Mouse (Mus musculus): Measurements from ENCODE around the gene Sstr1. TPM values are rescaled to one million over a fixed set of nuclear protein-coding genes. Genes with fewer than 3 reads are reported as not detected.

Sstr1 gene
- total and polyA plus RNA-seq, 2 experiments from 2014 or later = 13.4 to 49.7 TPM

- Histone ChIP-seq H3K27ac (ENCODE audit: low read depth, low read length) (0 out of 2 replicates have a peak overlapping the region, but pooled peaks have one; percentile 1), H3K27me3 (ENCODE audit: insufficient read depth, low read length) (no peaks in the 10 kb centered on the region), H3K36me3 (ENCODE audit: insufficient read depth, low read length) (no peaks in the 10 kb centered on the region), H3K9me3 (ENCODE audit: low read length) (no peaks in the 10 kb centered on the region), H3K4me1 (ENCODE audit: insufficient read depth, low read length) (peaks cover 4% of the 10 kb centered on the region), H3K4me2 (ENCODE audit: low read depth, low read length, poor library complexity, severe bottlenecking) (peak overlapping the region; percentile 92), H3K9ac (replicated peaks; ENCODE audit: low read length, poor library complexity, severe bottlenecking) (peak overlapping the region; percentile 51), H3K4me3 (ENCODE audit: low read depth, low read length) (peak overlapping the region; percentile 68)
- peak; percentile 41 for ATAC-seq (ENCODE audit: low FRiP score)
- 2% methylated on average over 29 of the region's 29 CpGs for WGBS
- TF ChIP-seq CTCF (IDR thresholded peaks at IDR 0.05) = no peak
- DNase-seq (ENCODE audit: low spot score) = peak; percentile 48
Observed at GRCm38 (mm10) chr12:58212924-58213450, 1.4 kb downstream of the Sstr1 start.

DNA sequence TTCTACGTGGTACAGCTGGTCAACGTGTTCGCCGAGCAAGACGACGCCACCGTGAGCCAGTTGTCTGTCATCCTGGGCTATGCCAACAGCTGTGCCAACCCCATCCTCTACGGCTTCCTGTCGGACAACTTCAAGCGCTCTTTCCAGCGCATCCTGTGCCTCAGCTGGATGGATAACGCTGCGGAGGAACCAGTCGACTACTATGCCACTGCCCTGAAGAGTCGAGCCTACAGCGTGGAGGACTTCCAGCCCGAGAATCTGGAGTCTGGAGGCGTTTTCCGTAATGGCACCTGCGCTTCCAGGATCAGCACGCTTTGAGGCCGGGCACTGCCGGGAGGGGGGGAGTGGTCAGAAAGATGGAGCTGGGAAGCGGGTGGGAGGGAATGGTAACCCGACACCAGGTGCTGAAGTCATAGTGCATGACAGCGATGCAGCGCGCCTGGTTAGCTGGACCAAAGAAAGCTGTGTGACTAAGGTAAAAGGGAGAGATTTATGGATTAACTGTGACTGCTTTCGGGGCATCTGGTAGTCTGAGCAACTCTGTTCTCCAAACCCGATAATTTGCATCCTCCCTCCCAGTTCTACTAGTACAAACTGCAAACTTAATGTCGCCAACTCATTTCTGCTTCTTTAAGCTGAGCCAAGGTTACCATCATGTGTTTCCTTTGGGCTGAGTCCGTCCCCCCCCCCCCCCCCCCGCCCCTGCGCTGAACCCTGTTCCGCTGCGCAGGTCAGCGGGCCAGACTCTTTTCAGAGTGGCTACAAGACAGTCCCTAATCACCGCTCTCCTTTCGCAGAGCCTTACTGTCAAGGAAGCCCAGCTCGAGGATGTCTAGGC is 2.1 kb downstream of the Sstr1 start:
- Histone ChIP-seq H3K4me3 (ENCODE audit: low read depth, low read length) (peak overlapping the region; percentile 68), H3K4me1 (ENCODE audit: insufficient read depth, low read length) (peaks cover 4% of the 10 kb centered on the region), H3K27me3 (ENCODE audit: insufficient read depth, low read length) (no peaks in the 10 kb centered on the region), H3K36me3 (ENCODE audit: insufficient read depth, low read length) (no peaks in the 10 kb centered on the region), H3K4me2 (ENCODE audit: low read depth, low read length, poor library complexity, severe bottlenecking) (peak overlapping the region; percentile 92), H3K27ac (ENCODE audit: low read depth, low read length) (no peak overlapping the region), H3K9ac (replicated peaks; ENCODE audit: low read length, poor library complexity, severe bottlenecking) (peak overlapping the region; percentile 51), H3K9me3 (ENCODE audit: low read length) (no peaks in the 10 kb centered on the region)
- DNase-seq (ENCODE audit: low spot score) = peak; percentile 20
- TF ChIP-seq CTCF (IDR thresholded peaks at IDR 0.05) = no peak
- WGBS = under 1% methylated on average over 39 of the region's 40 CpGs
- peak; percentile 42 for ATAC-seq (ENCODE audit: low FRiP score)

DNA sequence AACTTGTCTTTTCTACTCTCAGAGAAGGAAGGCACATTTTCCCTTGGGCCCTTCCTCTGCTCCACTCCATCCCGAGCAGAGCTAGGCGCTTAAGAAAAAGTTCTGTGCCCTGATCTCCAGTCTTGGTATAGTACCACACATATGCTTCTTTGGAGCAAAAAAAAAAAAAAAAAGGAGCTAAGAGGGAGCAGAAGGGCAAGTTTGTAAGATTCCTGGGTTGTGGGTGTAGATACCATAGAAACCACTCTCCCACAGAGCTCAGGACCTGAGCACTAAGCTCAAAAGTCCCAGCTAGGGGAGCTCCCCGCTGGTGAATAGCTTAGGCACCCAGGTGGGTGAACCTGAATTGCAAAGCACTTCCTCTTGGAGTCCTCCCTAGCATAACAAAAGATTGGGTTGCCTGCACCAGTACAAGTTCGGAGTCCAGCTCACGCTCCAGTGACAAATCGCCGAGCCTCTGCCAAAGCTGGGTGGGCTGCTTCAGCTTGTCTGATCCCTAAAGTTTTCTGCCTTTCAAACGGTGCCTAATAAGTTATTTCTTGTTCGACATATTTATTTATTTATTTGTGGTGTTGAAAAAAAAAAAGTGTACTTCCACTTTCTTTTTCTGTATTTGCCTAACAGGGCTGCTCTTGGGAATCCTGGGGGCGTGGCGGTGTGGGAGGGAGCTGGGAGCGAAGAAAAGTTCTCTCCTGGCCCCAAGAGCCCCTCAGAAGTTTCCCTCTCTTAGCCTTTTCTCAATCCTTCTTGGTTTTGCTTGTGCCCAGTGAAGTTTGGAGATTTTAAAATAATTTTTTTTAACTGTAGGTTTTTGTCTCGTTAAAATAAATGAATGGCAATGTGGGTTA is 2.9 kb downstream of the Sstr1 start:
- Histone ChIP-seq H3K36me3 (ENCODE audit: insufficient read depth, low read length) (no peaks in the 10 kb centered on the region), H3K4me2 (ENCODE audit: low read depth, low read length, poor library complexity, severe bottlenecking) (peak overlapping the region; percentile 92), H3K9ac (replicated peaks; ENCODE audit: low read length, poor library complexity, severe bottlenecking) (no peak overlapping the region), H3K27ac (ENCODE audit: low read depth, low read length) (no peak overlapping the region), H3K9me3 (ENCODE audit: low read length) (no peaks in the 10 kb centered on the region), H3K27me3 (ENCODE audit: insufficient read depth, low read length) (no peaks in the 10 kb centered on the region), H3K4me3 (ENCODE audit: low read depth, low read length) (peak overlapping the region; percentile 68), H3K4me1 (ENCODE audit: insufficient read depth, low read length) (peaks cover 4% of the 10 kb centered on the region)
- no peak for TF ChIP-seq CTCF (IDR thresholded peaks at IDR 0.05)
- DNase-seq (ENCODE audit: low spot score) (no peak), ATAC-seq (ENCODE audit: low FRiP score) (no peak)
- WGBS = 7% methylated on average over 13 of the region's 13 CpGs

GRCm38 (mm10) chr12:58216218-58216617 is 4.6 kb downstream of the Sstr1 start:
- Histone ChIP-seq H3K9me3 (ENCODE audit: low read length) (no peaks in the 10 kb centered on the region), H3K4me3 (ENCODE audit: low read depth, low read length) (no peak overlapping the region), H3K27ac (ENCODE audit: low read depth, low read length) (no peak overlapping the region), H3K4me1 (ENCODE audit: insufficient read depth, low read length) (peaks cover 4% of the 10 kb centered on the region), H3K36me3 (ENCODE audit: insufficient read depth, low read length) (no peaks in the 10 kb centered on the region), H3K9ac (replicated peaks; ENCODE audit: low read length, poor library complexity, severe bottlenecking) (no peak overlapping the region), H3K27me3 (ENCODE audit: insufficient read depth, low read length) (no peaks in the 10 kb centered on the region), H3K4me2 (ENCODE audit: low read depth, low read length, poor library complexity, severe bottlenecking) (peak overlapping the region; percentile 28; the same call in 1 of the 2 replicates)
- TF ChIP-seq CTCF (IDR thresholded peaks at IDR 0.05) = no peak
- DNase-seq (ENCODE audit: low spot score) (no peak), ATAC-seq (ENCODE audit: low FRiP score) (no peak)
- WGBS = 69% methylated on average over 2 of the region's 2 CpGs

DNA sequence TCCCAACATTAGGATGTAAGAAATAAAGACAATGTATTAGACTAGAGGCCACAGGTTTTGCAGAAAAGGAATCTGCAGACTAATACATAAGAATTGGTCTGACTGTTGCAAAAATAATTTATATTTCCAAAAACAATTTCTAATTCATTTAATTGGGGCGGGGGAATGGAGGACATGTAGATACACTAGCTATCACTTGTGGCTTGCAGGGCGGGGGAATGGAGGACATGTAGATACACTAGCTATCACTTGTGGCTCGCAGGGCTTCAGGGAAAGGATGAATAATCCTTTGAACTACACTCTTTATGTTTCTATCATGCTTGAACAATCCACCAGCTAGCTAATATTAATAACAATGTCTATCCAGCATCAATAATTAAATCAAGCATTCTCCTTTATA is 7.5 kb downstream of the Sstr1 start:
- no peak for ATAC-seq (ENCODE audit: low FRiP score)
- Histone ChIP-seq H3K27ac (ENCODE audit: low read depth, low read length) (no peak overlapping the region), H3K36me3 (ENCODE audit: insufficient read depth, low read length) (no peaks in the 10 kb centered on the region), H3K9ac (replicated peaks; ENCODE audit: low read length, poor library complexity, severe bottlenecking) (no peak overlapping the region), H3K27me3 (ENCODE audit: insufficient read depth, low read length) (no peaks in the 10 kb centered on the region), H3K4me2 (ENCODE audit: low read depth, low read length, poor library complexity, severe bottlenecking) (no peak overlapping the region), H3K9me3 (ENCODE audit: low read length) (no peaks in the 10 kb centered on the region), H3K4me1 (ENCODE audit: insufficient read depth, low read length) (no peaks in the 10 kb centered on the region), H3K4me3 (ENCODE audit: low read depth, low read length) (no peak overlapping the region)
- no peak for TF ChIP-seq CTCF (IDR thresholded peaks at IDR 0.05)
- no peak for DNase-seq (ENCODE audit: low spot score)
- WGBS = 89% methylated on average over 3 of the region's 3 CpGs

Data from midbrain, postnatal 0 days (tissue).